Mouse (Mus musculus): ENCODE data around the gene Cntln.
A peak's percentile ranks its signal among the peaks of the same experiment; 100 is the strongest.

The Cntln gene

GRCm38 (mm10) chr4:85054616-85055015 is 170.5 kb downstream of the Cntln start:
- no peak for DNase-seq (ENCODE audit: low spot score)

DNA sequence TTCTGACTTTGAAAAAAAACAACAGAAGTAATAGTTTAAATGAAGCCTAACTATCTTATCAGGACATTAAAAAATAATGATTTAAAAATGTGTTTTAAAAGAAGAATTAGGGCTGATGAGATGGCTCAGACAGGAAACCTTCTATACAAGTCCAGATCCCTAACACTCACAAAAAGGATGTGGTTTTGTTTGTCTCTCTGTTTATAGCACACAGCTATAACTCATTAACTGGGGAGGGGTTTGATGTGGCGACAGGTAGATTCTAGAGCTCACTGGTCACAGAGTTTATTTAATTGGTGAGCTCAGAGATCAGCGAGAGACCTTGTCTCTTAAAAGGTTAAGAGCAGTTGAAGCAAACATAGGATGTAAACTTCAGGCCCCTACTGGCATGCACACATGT is 175.5 kb downstream of the Cntln start:
- no peak for DNase-seq (ENCODE audit: low spot score)

DNA sequence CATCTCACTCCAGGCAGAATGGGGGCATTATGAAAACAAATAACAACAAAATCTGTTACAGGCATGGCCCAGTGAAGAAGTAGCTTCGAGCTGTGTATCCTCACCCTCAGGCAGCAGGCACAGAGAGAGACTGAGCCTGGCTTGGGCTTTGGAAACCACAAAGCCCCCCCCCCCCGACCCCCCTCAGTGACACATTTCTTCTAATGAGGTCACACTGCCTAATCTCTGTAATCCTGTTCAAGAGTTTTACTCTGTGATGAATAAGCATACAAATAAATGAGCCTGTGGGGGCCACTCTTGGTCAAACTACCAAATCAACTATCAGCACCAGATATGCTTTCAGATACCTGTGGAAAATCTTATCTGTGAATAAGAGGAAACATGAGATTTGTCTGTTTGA is 177.6 kb downstream of the Cntln start:
- DNase-seq (ENCODE audit: low spot score), result no peak

DNA sequence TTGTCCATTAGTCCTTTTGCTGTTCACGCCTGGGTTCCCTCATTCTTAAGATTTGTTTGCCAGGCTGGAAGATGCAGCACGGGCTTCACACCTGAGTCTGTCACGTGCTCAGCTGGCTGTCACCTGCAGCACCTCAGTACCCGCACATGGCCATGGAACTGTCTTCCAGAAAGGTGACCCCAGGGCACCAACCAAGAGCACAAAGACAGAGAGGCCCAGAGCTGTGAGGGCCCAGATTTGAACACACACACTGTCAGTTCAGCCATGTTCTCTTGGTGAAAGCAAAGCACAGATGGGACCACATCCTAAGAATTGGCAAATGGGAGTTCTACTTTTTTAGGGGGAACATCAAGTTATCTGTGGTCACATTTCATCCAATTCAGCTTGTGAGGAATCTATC is 211.9 kb downstream of the Cntln start:
- no peak for DNase-seq (ENCODE audit: low spot score)

GRCm38 (mm10) chr4:85096682-85097081 is 212.6 kb downstream of the Cntln start:
- peak; percentile 3 for DNase-seq (ENCODE audit: low spot score)

DNA sequence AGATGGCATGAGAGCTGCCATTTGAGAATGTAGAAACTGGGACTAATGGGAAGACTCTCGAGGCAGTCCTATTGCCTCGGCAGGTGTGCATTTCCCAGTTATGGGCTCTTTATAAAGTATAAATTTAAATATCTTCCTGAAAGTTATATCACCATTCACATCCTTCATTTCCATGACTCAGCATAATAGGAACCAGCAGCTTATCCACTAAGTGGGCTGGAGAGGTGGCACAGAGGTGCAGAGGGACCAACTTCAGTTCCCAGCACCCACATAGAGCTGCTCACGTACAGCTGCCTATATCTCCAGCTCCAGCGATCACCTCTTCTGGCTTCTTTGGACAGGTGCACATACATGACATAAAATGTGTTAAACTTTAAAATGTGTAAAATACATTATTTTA is 218.1 kb downstream of the Cntln start:
- no peak for DNase-seq (ENCODE audit: low spot score)

GRCm38 (mm10) chr4:85106416-85106815 is 222.3 kb downstream of the Cntln start:
- no peak for DNase-seq (ENCODE audit: low spot score)

- no peak for DNase-seq (ENCODE audit: low spot score)
Measured at GRCm38 (mm10) chr4:85106961-85107360, 222.9 kb downstream of the Cntln start.

DNA sequence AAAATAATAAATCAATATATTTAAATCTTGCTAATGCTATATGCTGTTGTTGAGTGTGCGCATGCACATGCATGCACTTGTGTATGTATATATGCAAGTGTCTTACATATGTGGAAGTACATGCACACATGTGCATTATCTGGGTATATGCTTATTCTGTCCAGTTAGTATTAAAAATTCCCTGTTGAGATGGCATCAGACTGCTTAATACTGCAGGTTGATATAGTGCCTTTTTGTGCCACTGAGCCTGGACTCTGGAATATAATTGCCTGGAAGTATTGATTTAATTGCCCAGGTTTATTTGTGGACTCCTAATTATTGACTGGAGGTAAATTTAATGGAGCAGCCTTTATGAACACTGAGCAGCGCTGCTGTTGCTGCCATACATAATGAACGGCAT is 236.2 kb downstream of the Cntln start:
- no peak for DNase-seq (ENCODE audit: low spot score)

DNA sequence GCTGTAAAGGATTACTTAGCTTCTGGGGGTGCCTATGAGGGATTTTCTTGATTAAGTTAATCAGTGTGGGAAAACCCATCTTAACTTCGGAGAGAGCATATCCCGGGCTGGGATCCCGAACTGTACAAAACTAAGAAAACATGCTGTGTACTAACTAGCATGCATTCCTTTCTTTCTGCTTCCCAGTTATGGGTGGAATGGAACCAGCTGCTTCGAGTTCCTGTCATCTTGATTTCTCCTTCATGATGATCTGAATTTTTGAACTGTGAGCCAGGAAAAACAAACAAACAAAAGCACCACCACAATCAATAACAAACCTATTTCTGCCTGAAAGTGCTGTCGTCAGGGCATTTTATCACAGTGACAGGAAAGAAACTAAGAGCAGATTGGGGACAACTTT is 265.6 kb downstream of the Cntln start:
- no peak for DNase-seq (ENCODE audit: low spot score)

DNA sequence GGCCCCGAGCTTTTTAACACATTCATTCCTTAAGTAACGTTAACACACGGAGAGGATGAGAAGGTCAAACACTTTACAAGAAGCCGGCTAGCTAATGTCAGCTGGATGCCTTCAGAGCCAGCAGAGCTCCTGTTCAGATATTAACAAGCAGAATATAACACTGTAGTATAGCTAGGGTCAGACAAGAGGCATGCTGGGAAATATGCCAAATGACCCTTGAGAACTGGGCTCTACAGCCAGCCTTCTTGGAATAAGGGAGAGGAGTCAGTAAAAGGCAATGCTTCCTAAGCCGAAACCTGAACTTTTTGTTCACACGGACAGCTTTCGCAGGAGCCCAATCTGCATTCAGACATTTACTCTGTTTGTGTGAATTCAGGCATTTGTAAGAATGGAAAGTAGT is 267.8 kb downstream of the Cntln start:
- no peak for DNase-seq (ENCODE audit: low spot score)

DNA sequence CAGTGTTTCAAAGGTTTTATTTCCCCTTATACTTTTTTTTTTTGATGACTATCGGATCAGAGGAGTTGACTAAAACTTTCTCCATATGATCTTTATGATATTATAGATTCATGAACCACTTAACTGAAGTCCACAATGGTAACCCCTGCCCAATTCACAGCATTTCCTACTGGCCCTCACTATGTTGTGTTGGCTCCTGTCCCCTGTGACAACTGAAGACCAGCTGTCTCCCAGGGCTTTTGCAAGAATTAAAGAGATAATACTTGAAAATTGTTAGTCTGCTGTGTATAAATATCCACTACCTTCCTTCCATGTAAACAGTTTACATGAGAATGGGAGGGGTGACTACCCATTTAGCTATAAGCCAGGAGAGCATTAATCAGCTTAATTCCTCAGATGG is 270.3 kb downstream of the Cntln start:
- DNase-seq (ENCODE audit: low spot score), result no peak

GRCm38 (mm10) chr4:85161156-85161555 is 277.0 kb downstream of the Cntln start:
- no peak for DNase-seq (ENCODE audit: low spot score)

GRCm38 (mm10) chr4:85162468-85163312 is 278.6 kb downstream of the Cntln start:
- peak; percentile 9 for DNase-seq (ENCODE audit: low spot score)

GRCm38 (mm10) chr4:85163313-85163615 is 279.2 kb downstream of the Cntln start:
- DNase-seq (ENCODE audit: low spot score), result no peak

GRCm38 (mm10) chr4:85168001-85168400 is 283.9 kb downstream of the Cntln start:
- DNase-seq (ENCODE audit: low spot score), result no peak

DNA sequence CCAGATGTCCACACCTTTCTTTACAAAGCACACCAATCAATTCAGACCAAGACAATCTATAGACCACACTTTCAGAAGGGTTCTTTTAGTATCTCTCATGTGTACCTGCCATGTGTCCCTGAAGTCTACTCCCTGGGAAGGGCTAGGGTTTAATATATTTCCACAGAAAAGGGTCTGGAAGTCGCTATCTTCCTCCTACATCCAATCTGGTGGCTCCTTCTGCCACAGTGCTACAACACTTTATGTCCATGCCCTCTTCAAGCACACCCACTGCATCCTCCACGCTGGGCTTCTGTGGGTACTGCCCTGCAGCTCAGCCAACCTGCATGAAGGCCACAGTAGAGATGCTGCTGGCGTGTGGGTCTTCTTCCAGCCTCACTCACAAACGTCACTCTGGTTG is 291.4 kb downstream of the Cntln start:
- no peak for DNase-seq (ENCODE audit: low spot score)

DNA sequence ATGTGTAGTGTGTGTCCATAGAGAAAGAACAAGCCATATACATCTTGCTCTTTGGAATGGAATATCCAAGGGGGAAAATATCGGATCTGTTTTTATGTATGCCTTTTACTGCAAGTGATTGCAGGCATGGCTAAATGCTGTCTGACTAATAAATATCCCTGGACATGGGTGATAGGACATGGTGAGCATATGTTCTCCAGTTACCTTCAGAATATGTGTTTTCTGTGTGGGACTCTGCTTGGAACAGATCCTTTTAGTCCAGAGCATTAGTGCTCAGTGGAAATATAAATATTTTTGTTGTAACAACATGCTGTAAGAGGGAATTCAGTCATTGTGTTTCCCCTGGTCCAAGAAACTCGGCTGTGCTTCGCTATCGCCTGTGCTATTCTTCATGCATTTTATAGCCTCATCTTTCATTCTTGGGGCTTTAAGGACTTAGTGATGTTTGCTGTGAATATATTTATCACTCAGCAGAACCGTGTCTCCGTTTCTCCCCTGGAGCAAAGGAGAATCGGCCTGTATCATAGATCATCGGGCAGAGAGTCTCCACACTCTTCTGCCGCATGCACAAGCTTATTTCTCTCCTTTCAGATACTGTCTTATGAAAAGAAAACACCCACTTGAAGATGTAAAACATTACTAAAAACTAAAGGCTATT is 294.4 kb downstream of the Cntln start:
- DNase-seq (ENCODE audit: low spot score), result no peak
